Mouse (Mus musculus): ENCODE results near the gene Rsu1.

GRCm38 (mm10) chr2:13129337-13129736 is 141.9 kb downstream of the Rsu1 start:
- TF ChIP-seq CTCF (conservative IDR thresholded peaks at IDR 0.05; ENCODE audit: low read length) (no peak), POU5F1 (IDR thresholded peaks at IDR 0.05; ENCODE audit: borderline replicate concordance, low read length) (no peak), NANOG (IDR thresholded peaks at IDR 0.05; ENCODE audit: borderline replicate concordance, low read length) (no peak)

Measured in E14TG2a.4 (cell line).